Mouse (Mus musculus): Measurements from ENCODE around the gene Kank1. TPM values are rescaled to one million over a fixed set of nuclear protein-coding genes. Genes with fewer than 3 reads are reported as not detected.

Gene Kank1
- polyA plus RNA-seq, 1 experiment: not detected

GRCm38 (mm10) chr19:25406481-25407184, 169.9 kb downstream of the Kank1 start:
- TF ChIP-seq CTCF (IDR thresholded peaks at IDR 0.05; ENCODE audit: insufficient read depth, low read depth, low read length) (no peak), POLR2A (IDR thresholded peaks at IDR 0.05; ENCODE audit: insufficient read depth, low read depth, low read length) (no peak)
- H3K4me3 ChIP-seq (ENCODE audit: insufficient read depth, low read depth, low read length): peak overlapping the region; percentile 63
- peak overlapping the region; percentile 25; the same call in 1 of the 2 replicates for H3K27ac ChIP-seq (ENCODE audit: insufficient read depth, low read depth, low read length)
- peaks cover 19% of the 10 kb centered on the region for H3K4me1 ChIP-seq (ENCODE audit: control insufficient read depth, insufficient read depth, low read length)
- WGBS: 8% methylated on average over 28 of the region's 28 CpGs

GRCm38 (mm10) chr19:25407185-25407886, 170.6 kb downstream of the Kank1 start:
- whole genome bisulfite sequencing: 17% methylated on average over 10 of the region's 10 CpGs
- peak overlapping the region; percentile 63 for H3K4me3 ChIP-seq (ENCODE audit: insufficient read depth, low read depth, low read length)
- H3K4me1 ChIP-seq (ENCODE audit: control insufficient read depth, insufficient read depth, low read length): peaks cover 19% of the 10 kb centered on the region
- TF ChIP-seq CTCF (IDR thresholded peaks at IDR 0.05; ENCODE audit: insufficient read depth, low read depth, low read length) (no peak), POLR2A (IDR thresholded peaks at IDR 0.05; ENCODE audit: insufficient read depth, low read depth, low read length) (no peak)
- 0 out of 2 replicates have a peak overlapping the region, but pooled peaks have one; percentile 27 for H3K27ac ChIP-seq (ENCODE audit: insufficient read depth, low read depth, low read length)

- Histone ChIP-seq H3K4me3 (ENCODE audit: insufficient read depth, low read depth, low read length) (no peak overlapping the region), H3K4me1 (ENCODE audit: control insufficient read depth, insufficient read depth, low read length) (peaks cover 19% of the 10 kb centered on the region), H3K27ac (ENCODE audit: insufficient read depth, low read depth, low read length) (0 out of 2 replicates have a peak overlapping the region, but pooled peaks have one; percentile 27)
- WGBS: 17% methylated on average over 6 of the region's 6 CpGs
- no peak for TF ChIP-seq POLR2A (IDR thresholded peaks at IDR 0.05; ENCODE audit: insufficient read depth, low read depth, low read length)
- no peak for TF ChIP-seq CTCF (IDR thresholded peaks at IDR 0.05; ENCODE audit: insufficient read depth, low read depth, low read length)
Measured at GRCm38 (mm10) chr19:25407887-25408236, 171.1 kb downstream of the Kank1 start.

- TF ChIP-seq POLR2A (IDR thresholded peaks at IDR 0.05; ENCODE audit: insufficient read depth, low read depth, low read length): no peak
- no peak for TF ChIP-seq CTCF (IDR thresholded peaks at IDR 0.05; ENCODE audit: insufficient read depth, low read depth, low read length)
- no peak overlapping the region for H3K27ac ChIP-seq (ENCODE audit: insufficient read depth, low read depth, low read length)
- WGBS: 97% methylated on average over 9 of the region's 9 CpGs
- H3K4me1 ChIP-seq (ENCODE audit: control insufficient read depth, insufficient read depth, low read length): peaks cover 19% of the 10 kb centered on the region
- H3K4me3 ChIP-seq (ENCODE audit: insufficient read depth, low read depth, low read length): no peak overlapping the region
Measured at GRCm38 (mm10) chr19:25409239-25409638, 172.5 kb downstream of the Kank1 start.

GRCm38 (mm10) chr19:25411353-25411752, 174.6 kb downstream of the Kank1 start:
- no peak overlapping the region for H3K4me3 ChIP-seq (ENCODE audit: insufficient read depth, low read depth, low read length)
- WGBS: 83% methylated on average over 17 of the region's 17 CpGs

GRCm38 (mm10) chr19:25415448-25415847, 178.7 kb downstream of the Kank1 start:
- TF ChIP-seq POLR2A (IDR thresholded peaks at IDR 0.05; ENCODE audit: insufficient read depth, low read depth, low read length): no peak
- no peak for TF ChIP-seq CTCF (IDR thresholded peaks at IDR 0.05; ENCODE audit: insufficient read depth, low read depth, low read length)
- H3K4me3 ChIP-seq (ENCODE audit: insufficient read depth, low read depth, low read length): no peak overlapping the region
- H3K4me1 ChIP-seq (ENCODE audit: control insufficient read depth, insufficient read depth, low read length): peaks cover 17% of the 10 kb centered on the region
- H3K27ac ChIP-seq (ENCODE audit: insufficient read depth, low read depth, low read length): peak overlapping the region; percentile 34; the same call in 1 of the 2 replicates
- WGBS: 31% methylated on average over 5 of the region's 5 CpGs

More at GRCm38 (mm10) chr19:25411353-25411752, 174.6 kb downstream of the Kank1 start:
- Histone ChIP-seq H3K27ac (ENCODE audit: insufficient read depth, low read depth, low read length) (no peak overlapping the region), H3K4me1 (ENCODE audit: control insufficient read depth, insufficient read depth, low read length) (peaks cover 19% of the 10 kb centered on the region)
- TF ChIP-seq POLR2A (IDR thresholded peaks at IDR 0.05; ENCODE audit: insufficient read depth, low read depth, low read length) (no peak), CTCF (IDR thresholded peaks at IDR 0.05; ENCODE audit: insufficient read depth, low read depth, low read length) (no peak)

- 73% methylated on average over 3 of the region's 3 CpGs for WGBS
- no peak overlapping the region for H3K4me3 ChIP-seq (ENCODE audit: insufficient read depth, low read depth, low read length)
- no peak for TF ChIP-seq POLR2A (IDR thresholded peaks at IDR 0.05; ENCODE audit: insufficient read depth, low read depth, low read length)
- no peak for TF ChIP-seq CTCF (IDR thresholded peaks at IDR 0.05; ENCODE audit: insufficient read depth, low read depth, low read length)
- H3K4me1 ChIP-seq (ENCODE audit: control insufficient read depth, insufficient read depth, low read length): peaks cover 8% of the 10 kb centered on the region
- H3K27ac ChIP-seq (ENCODE audit: insufficient read depth, low read depth, low read length): no peak overlapping the region
Measured at GRCm38 (mm10) chr19:25417671-25418070, 180.9 kb downstream of the Kank1 start.

- no peak overlapping the region for H3K4me3 ChIP-seq (ENCODE audit: insufficient read depth, low read depth, low read length)
- TF ChIP-seq POLR2A (IDR thresholded peaks at IDR 0.05; ENCODE audit: insufficient read depth, low read depth, low read length): no peak
- no peak for TF ChIP-seq CTCF (IDR thresholded peaks at IDR 0.05; ENCODE audit: insufficient read depth, low read depth, low read length)
- H3K4me1 ChIP-seq (ENCODE audit: control insufficient read depth, insufficient read depth, low read length): peaks cover 8% of the 10 kb centered on the region
- H3K27ac ChIP-seq (ENCODE audit: insufficient read depth, low read depth, low read length): no peak overlapping the region
- WGBS: 77% methylated on average over 8 of the region's 8 CpGs
Measured at GRCm38 (mm10) chr19:25419983-25420382, 183.2 kb downstream of the Kank1 start.

- TF ChIP-seq CTCF (IDR thresholded peaks at IDR 0.05; ENCODE audit: insufficient read depth, low read depth, low read length) (no peak), POLR2A (IDR thresholded peaks at IDR 0.05; ENCODE audit: insufficient read depth, low read depth, low read length) (no peak)
- WGBS: 89% methylated on average over 7 of the region's 7 CpGs
- peaks cover 6% of the 10 kb centered on the region; the same call in 1 of the 2 replicates for H3K4me1 ChIP-seq (ENCODE audit: control insufficient read depth, insufficient read depth, low read length)
- H3K4me3 ChIP-seq (ENCODE audit: insufficient read depth, low read depth, low read length): no peak overlapping the region
- no peak overlapping the region for H3K27ac ChIP-seq (ENCODE audit: insufficient read depth, low read depth, low read length)
Measured at GRCm38 (mm10) chr19:25422096-25422495, 185.3 kb downstream of the Kank1 start.

All from olfactory bulb, adult 2 months (tissue).